Mouse (Mus musculus): Measurements from ENCODE around the gene Adcy3.

The Adcy3 gene

GRCm38 (mm10) chr12:4245742-4246141, 112.8 kb downstream of the Adcy3 start:
- no peak for DNase-seq

- no peak for DNase-seq
Measured at GRCm38 (mm10) chr12:4249786-4250185, 116.9 kb downstream of the Adcy3 start.

GRCm38 (mm10) chr12:4252742-4253655, 120.1 kb downstream of the Adcy3 start:
- DNase-seq: no peak

All from retina, postnatal 1 day (tissue).